Mouse (Mus musculus): ENCODE data around the gene Hsf5. TPM values are rescaled to one million over a fixed set of nuclear protein-coding genes. Genes with fewer than 3 reads are reported as not detected.

The Hsf5 gene
- polyA plus RNA-seq, 1 experiment from 2014 or later = 0.09 TPM

- Histone ChIP-seq H3K9me3 (replicated peaks) (no peaks in the 10 kb centered on the region), H3K27me3 (no peaks in the 10 kb centered on the region), H3K4me3 (no peak overlapping the region), H3K4me1 (replicated peaks) (0 out of 2 replicates have a peak, but pooled peaks cover 4% of the 10 kb centered on the region), H3K4me2 (no peak overlapping the region), H3K36me3 (no peaks in the 10 kb centered on the region), H3K27ac (no peak overlapping the region), H3K9ac (no peak overlapping the region)
- WGBS = 59% methylated on average over 14 of the region's 14 CpGs
- no peak for ATAC-seq (replicated peaks; ENCODE audit: insufficient number of reproducible peaks, insufficient read depth, low FRiP score, low read depth)
Measured at GRCm38 (mm10) chr11:87697131-87697682, 80.2 kb downstream of the Hsf5 start.

GRCm38 (mm10) chr11:87698126-87698525, 81.2 kb downstream of the Hsf5 start:
- ATAC-seq (replicated peaks; ENCODE audit: insufficient number of reproducible peaks, insufficient read depth, low FRiP score, low read depth) = no peak
- no peak overlapping the region for H3K27ac ChIP-seq

DNA sequence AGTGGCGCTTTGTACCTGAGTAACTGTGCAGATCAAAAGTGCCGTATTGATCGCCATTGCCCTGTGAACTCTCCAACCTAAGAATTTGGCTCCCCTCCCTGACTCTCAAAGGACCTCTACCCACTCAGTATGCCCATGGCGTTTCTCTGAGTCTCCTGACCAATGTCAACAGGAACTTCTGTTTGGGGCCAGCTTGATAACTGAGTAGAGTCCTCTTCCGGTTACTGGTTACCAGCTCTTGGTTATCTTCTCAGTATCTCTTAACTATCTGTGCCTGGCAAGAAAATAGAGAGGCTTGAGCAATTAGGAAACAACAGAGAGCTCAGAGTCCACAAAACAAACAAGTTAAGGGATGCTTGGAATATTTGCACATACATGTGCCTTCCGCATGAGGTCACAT, 84.1 kb downstream of the Hsf5 start:
- no peaks in the 10 kb centered on the region for H3K9me3 ChIP-seq (replicated peaks)
- H3K27me3 ChIP-seq = no peaks in the 10 kb centered on the region
- ATAC-seq (replicated peaks; ENCODE audit: insufficient number of reproducible peaks, insufficient read depth, low FRiP score, low read depth) = no peak

More at GRCm38 (mm10) chr11:87698126-87698525, 81.2 kb downstream of the Hsf5 start:
- Histone ChIP-seq H3K27me3 (no peaks in the 10 kb centered on the region), H3K9ac (no peak overlapping the region), H3K36me3 (no peaks in the 10 kb centered on the region), H3K9me3 (replicated peaks) (no peaks in the 10 kb centered on the region), H3K4me1 (replicated peaks) (0 out of 2 replicates have a peak, but pooled peaks cover 4% of the 10 kb centered on the region), H3K4me3 (no peak overlapping the region), H3K4me2 (no peak overlapping the region)
- WGBS = 87% methylated on average over 4 of the region's 4 CpGs

DNA sequence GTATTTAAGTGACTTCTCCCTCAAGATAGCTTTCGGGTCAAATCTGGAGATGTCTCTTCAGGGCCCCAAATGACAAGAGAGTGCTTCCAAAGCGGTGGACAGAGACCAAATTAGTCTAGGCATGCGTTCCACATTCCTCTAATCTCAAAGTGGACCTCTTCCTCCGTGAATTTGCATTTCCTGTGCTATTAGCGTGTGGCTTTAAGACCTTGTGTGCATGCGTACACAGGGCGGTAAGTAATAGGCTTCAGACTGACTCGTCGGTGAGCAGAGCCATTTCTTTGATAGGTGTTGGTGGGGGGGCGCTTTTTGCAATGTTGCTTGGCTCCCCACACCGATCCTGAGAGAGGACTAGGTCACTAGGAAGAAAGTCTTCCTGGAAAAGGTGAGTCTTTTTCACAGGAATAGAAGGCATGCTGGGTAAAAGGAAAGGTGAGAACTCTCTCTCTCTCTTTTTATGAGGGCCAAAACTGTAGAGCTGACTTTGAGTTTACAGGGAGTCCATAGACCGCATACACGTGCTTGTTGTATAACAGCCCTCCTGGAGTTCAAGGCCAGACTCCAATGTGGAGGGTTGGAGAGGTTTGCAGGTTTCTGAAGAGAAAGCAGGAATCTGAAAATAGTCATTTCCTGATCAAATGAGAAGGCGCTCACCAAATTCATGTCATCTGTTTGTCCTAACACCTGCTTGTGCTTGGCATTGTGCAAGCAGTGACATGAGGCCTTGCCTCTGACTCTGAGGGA, 85.1 kb downstream of the Hsf5 start:
- H3K4me1 ChIP-seq (replicated peaks) = 0 out of 2 replicates have a peak, but pooled peaks cover 4% of the 10 kb centered on the region
- H3K27me3 ChIP-seq = no peaks in the 10 kb centered on the region
- no peak overlapping the region for H3K27ac ChIP-seq
- H3K9me3 ChIP-seq (replicated peaks) = no peaks in the 10 kb centered on the region
- 68% methylated on average over 14 of the region's 14 CpGs for WGBS
- no peak overlapping the region for H3K9ac ChIP-seq
- no peaks in the 10 kb centered on the region for H3K36me3 ChIP-seq
- no peak for ATAC-seq (replicated peaks; ENCODE audit: insufficient number of reproducible peaks, insufficient read depth, low FRiP score, low read depth)
- no peak overlapping the region for H3K4me3 ChIP-seq
- no peak overlapping the region for H3K4me2 ChIP-seq

More for the DNA sequence above, 84.1 kb downstream of the Hsf5 start:
- H3K27ac ChIP-seq = no peak overlapping the region
- H3K4me2 ChIP-seq = no peak overlapping the region
- WGBS = 78% methylated on average over 6 of the region's 6 CpGs
- H3K4me3 ChIP-seq = no peak overlapping the region
- H3K4me1 ChIP-seq (replicated peaks) = 0 out of 2 replicates have a peak, but pooled peaks cover 4% of the 10 kb centered on the region
- H3K36me3 ChIP-seq = no peaks in the 10 kb centered on the region
- no peak overlapping the region for H3K9ac ChIP-seq

DNA sequence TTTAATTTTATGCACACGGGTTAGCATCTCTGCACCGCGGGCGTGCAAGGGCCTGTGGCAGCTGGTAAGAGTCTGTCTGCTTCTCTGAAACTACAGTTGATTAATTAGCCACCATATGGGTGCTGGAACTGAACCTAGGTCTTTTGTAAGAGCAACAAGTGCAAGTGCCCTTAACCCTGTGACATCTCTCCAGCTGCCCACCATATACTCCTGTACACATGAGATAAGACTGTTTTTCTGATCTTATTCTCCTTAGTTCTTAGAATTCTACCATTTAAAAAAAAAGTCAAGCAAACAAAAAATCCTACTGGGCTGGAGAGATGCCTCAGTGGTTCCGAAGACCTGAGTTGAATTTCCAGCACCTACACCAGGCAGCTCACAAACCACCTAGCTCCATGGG, 86.7 kb downstream of the Hsf5 start:
- no peak overlapping the region for H3K4me3 ChIP-seq
- H3K27ac ChIP-seq = no peak overlapping the region
- no peak for ATAC-seq (replicated peaks; ENCODE audit: insufficient number of reproducible peaks, insufficient read depth, low FRiP score, low read depth)
- no peaks in the 10 kb centered on the region for H3K27me3 ChIP-seq
- no peak overlapping the region for H3K9ac ChIP-seq
- WGBS = 82% methylated on average over 5 of the region's 5 CpGs
- no peak overlapping the region for H3K4me2 ChIP-seq
- no peaks in the 10 kb centered on the region for H3K4me1 ChIP-seq (replicated peaks)
- H3K9me3 ChIP-seq (replicated peaks) = no peaks in the 10 kb centered on the region
- no peaks in the 10 kb centered on the region for H3K36me3 ChIP-seq

- ATAC-seq (replicated peaks; ENCODE audit: insufficient number of reproducible peaks, insufficient read depth, low FRiP score, low read depth) = no peak
- WGBS = 79% methylated on average over 9 of the region's 9 CpGs
Measured at GRCm38 (mm10) chr11:87704289-87704688, 87.3 kb downstream of the Hsf5 start.

GRCm38 (mm10) chr11:87707570-87707969, 90.6 kb downstream of the Hsf5 start:
- H3K4me1 ChIP-seq (replicated peaks) = peaks cover 15% of the 10 kb centered on the region
- H3K27ac ChIP-seq = no peak overlapping the region
- no peak overlapping the region for H3K4me3 ChIP-seq
- no peak overlapping the region for H3K4me2 ChIP-seq
- no peak for ATAC-seq (replicated peaks; ENCODE audit: insufficient number of reproducible peaks, insufficient read depth, low FRiP score, low read depth)
- WGBS = 59% methylated on average over 8 of the region's 8 CpGs
- peaks cover 14% of the 10 kb centered on the region; the same call in 1 of the 2 replicates for H3K27me3 ChIP-seq
- H3K36me3 ChIP-seq = no peaks in the 10 kb centered on the region
- no peak overlapping the region for H3K9ac ChIP-seq
- no peaks in the 10 kb centered on the region for H3K9me3 ChIP-seq (replicated peaks)

More at GRCm38 (mm10) chr11:87704289-87704688, 87.3 kb downstream of the Hsf5 start:
- Histone ChIP-seq H3K4me1 (replicated peaks) (no peaks in the 10 kb centered on the region), H3K36me3 (no peaks in the 10 kb centered on the region), H3K27me3 (no peaks in the 10 kb centered on the region; the same call in 1 of the 2 replicates), H3K4me2 (no peak overlapping the region), H3K27ac (no peak overlapping the region), H3K4me3 (no peak overlapping the region), H3K9me3 (replicated peaks) (no peaks in the 10 kb centered on the region), H3K9ac (no peak overlapping the region)

GRCm38 (mm10) chr11:87708979-87709378, 92.0 kb downstream of the Hsf5 start:
- Histone ChIP-seq H3K4me1 (replicated peaks) (peaks cover 15% of the 10 kb centered on the region), H3K36me3 (no peaks in the 10 kb centered on the region), H3K4me2 (no peak overlapping the region), H3K27ac (no peak overlapping the region), H3K4me3 (no peak overlapping the region), H3K9ac (no peak overlapping the region), H3K9me3 (replicated peaks) (no peaks in the 10 kb centered on the region), H3K27me3 (peaks cover 14% of the 10 kb centered on the region; the same call in 1 of the 2 replicates)
- no peak for ATAC-seq (replicated peaks; ENCODE audit: insufficient number of reproducible peaks, insufficient read depth, low FRiP score, low read depth)
- 65% methylated on average over 5 of the region's 5 CpGs for WGBS

Other genes starting within 250 kb of the Hsf5 start
- gene Rad51c, start 212.2 kb upstream of the Hsf5 start, polyA plus RNA-seq (2015; fragmentation: Nextera tagmentation; extraction: Ambion mirVana) = 8.5 and 9.5 TPM in 2 replicates
- 0.24 and 0.27 TPM in 2 replicates for gene Tex14, start 212.1 kb upstream of the Hsf5 start, polyA plus RNA-seq (2015; fragmentation: Nextera tagmentation; extraction: Ambion mirVana)
- gene Gm11492, start 50.5 kb upstream of the Hsf5 start, polyA plus RNA-seq (2015; fragmentation: Nextera tagmentation; extraction: Ambion mirVana) = not detected in 2 replicates
- gene Sept4, start 48.3 kb upstream of the Hsf5 start, polyA plus RNA-seq (2015; fragmentation: Nextera tagmentation; extraction: Ambion mirVana) = 23.8 and 25.6 TPM in 2 replicates
- 13.1 and 18.4 TPM in 2 replicates for gene Mtmr4, start 25.0 kb upstream of the Hsf5 start, polyA plus RNA-seq (2015; fragmentation: Nextera tagmentation; extraction: Ambion mirVana)
- gene Rnf43, start 45.6 kb downstream of the Hsf5 start, polyA plus RNA-seq (2015; fragmentation: Nextera tagmentation; extraction: Ambion mirVana) = 1.3 and 3.3 TPM in 2 replicates
- 101 and 103 TPM in 2 replicates for gene Supt4a, start 120.4 kb downstream of the Hsf5 start, polyA plus RNA-seq (2015; fragmentation: Nextera tagmentation; extraction: Ambion mirVana)
- gene Tspoap1, start 143.4 kb downstream of the Hsf5 start, polyA plus RNA-seq (2015; fragmentation: Nextera tagmentation; extraction: Ambion mirVana) = 0.24 and 1.9 TPM in 2 replicates
- 0.69 and 3.8 TPM in 2 replicates for gene Mpo, start 176.4 kb downstream of the Hsf5 start, polyA plus RNA-seq (2015; fragmentation: Nextera tagmentation; extraction: Ambion mirVana)
- gene Lpo, start 211.1 kb downstream of the Hsf5 start, polyA plus RNA-seq (2015; fragmentation: Nextera tagmentation; extraction: Ambion mirVana) = 0.13 and 0.79 TPM in 2 replicates
- 7.0 and 8.3 TPM in 2 replicates for gene Mks1, start 236.1 kb downstream of the Hsf5 start, polyA plus RNA-seq (2015; fragmentation: Nextera tagmentation; extraction: Ambion mirVana)